Mouse (Mus musculus) embryo, embryonic 9.5 days (tissue): ENCODE data around the gene Hormad1.
"Not testable (repeated sequence)": the region's sequence is repeated elsewhere in the genome, so short reads cannot be mapped to it uniquely, and the experiment has no call there.

ENCODE experiments used
- DNase-seq: peaks from one replicate; pipeline ENCODE4 v3.0.0-alpha.2; 2017; ENCODE audit errors: extremely low spot score

Hormad1 gene

DNA sequence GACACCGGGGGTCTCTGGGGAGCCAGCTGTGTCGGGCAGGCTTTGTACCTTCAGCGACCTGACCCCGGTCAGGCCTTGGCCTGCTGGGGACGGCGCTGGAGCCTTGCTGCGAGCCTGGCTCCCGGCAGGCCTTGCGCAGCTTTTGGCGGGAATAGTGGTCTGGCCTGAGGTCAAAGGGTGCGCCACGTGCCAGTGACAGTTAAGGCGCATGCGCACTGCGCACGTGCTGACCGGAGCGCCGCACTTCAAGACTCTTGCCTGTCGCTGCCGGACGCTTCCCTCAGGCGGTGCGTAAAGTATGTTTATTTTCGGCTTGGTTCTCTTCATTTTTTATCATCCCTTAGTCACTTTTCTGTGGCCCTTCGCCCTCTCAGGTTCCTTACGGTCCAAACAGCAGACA is at the start of gene Hormad1:
Gene Hormad1 (plus strand): TSS at position 241 of the 400 bp plus-strand sequence.
- no peak for DNase-seq

- no peak for DNase-seq
Measured at GRCm38 (mm10) chr3:95511611-95512180, 47.8 kb upstream of the Hormad1 start.

GRCm38 (mm10) chr3:95516614-95517041 is 42.8 kb upstream of the Hormad1 start:
- no peak for DNase-seq

DNA sequence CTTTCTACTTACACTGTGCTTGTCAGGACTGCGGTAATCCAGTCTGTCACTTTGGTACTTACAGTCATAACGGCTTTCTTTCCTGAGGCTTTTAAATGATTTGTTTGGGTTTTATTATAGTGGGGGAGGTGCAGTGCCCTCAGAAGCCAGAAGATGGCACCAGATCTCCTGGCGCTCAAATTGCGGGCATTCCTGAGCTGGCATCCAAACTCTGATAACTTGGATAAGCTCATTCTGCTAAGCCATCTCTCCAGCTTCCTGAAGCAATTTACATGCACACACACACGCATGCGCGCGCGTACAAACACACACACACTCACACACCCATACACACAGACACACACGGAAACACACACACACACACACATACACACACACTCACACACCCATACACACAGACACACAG is 42.0 kb upstream of the Hormad1 start:
- peak; percentile 68 for DNase-seq

DNA sequence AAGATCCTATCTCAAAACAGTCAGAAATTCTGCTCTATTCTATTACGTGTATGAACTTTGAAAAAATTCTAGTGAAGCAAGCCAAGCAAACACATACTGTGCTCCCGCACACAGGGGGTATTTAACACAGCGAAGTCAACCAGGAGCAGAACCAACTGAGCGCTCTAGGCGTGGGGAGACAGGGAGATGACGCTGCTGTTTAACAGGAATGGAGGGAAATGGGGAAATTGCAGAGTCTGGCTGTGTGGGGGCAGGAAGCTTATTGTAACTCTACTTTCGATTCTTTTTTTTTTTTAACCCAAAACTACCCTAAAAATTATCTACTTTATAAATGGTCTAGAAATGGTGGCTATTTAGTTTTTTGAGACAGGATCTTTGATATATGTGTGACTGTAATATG is 40.6 kb upstream of the Hormad1 start:
- DNase-seq, result no peak

DNA sequence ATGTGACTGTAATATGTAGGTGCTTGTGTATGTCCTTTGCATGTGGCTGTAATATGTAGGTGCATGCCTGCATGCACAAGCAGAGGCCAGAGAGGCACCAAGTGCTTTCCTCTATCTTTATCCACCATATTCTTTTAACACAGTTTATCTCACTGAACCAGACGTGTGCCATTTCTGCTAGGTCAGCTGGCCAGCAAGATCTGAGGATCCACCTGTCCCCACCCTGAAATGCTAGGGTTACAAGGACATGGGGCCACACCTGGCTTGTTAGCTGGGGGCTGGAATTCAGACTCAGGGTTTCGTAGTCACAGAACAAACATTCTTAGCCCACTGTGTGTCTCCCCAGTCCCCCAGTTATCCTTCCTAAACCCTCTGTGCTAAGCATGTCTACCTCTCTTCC is 40.2 kb upstream of the Hormad1 start:
- no peak for DNase-seq

- no peak for DNase-seq
Measured at GRCm38 (mm10) chr3:95520100-95520499, 39.4 kb upstream of the Hormad1 start.

DNA sequence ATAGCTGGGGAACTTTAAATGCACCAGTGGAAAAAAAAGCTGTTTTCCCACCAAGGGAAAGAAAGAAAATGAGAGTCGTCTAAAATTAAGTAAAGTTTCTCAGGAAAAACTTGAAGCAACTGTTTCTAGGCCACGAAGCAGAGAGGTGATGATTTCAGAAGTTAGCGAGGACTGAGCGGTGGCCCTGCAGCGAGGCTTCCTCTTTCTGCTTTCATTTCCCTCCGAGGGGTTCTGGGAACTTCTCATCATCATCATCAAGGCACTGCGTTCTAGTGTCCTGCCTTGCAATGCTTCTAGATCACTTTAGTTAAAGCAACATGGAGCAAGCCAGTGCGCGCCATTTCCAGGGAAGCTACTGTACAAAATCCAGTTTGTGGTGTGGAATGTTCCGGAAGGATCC is 38.3 kb upstream of the Hormad1 start:
- no peak for DNase-seq

GRCm38 (mm10) chr3:95523662-95524061 is 35.8 kb upstream of the Hormad1 start:
- DNase-seq, result no peak

DNA sequence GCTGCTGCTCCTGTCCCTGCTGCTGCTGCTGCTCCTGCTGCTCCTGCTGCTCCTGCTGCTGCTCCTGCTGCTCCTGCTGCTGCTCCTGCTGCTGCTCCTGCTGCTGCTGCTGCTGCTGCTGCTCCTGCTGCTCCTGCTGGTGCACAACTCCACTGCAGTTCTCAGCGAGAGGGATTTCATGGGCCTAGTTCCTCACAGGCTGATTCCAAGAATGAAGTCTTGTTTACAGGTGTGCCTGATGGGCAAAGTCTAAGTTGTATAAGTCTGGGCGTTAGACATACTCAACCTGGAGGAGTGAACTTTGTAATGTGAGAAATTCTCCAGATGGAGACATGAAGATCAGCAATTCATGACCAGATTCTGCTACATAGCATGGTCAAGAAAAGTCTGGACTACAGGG is 34.8 kb upstream of the Hormad1 start:
- DNase-seq, result no peak

DNA sequence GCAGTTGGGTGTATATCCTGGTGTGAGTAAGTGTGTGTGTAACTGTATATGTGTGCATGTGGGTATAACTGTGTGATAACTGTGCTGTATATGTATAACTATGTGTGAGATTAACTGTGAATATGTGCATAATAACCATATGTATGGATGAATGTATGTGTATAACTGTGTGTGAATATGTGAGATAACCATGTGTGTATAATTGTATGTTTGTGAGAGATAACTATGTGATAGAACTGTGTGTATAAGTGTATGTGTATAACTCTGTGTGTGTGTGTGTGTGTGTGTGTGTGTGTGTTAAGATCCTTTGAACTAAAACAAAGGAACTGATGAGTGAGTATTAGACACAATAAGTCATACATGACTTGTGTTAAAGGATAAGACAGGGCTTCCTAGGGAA is 33.4 kb upstream of the Hormad1 start:
- no peak for DNase-seq

- DNase-seq, result no peak
Measured at GRCm38 (mm10) chr3:95526622-95527211, 32.8 kb upstream of the Hormad1 start, which contains the start of gene Ctss. Gene Ctss (plus strand): TSS chr3:95526786.

DNA sequence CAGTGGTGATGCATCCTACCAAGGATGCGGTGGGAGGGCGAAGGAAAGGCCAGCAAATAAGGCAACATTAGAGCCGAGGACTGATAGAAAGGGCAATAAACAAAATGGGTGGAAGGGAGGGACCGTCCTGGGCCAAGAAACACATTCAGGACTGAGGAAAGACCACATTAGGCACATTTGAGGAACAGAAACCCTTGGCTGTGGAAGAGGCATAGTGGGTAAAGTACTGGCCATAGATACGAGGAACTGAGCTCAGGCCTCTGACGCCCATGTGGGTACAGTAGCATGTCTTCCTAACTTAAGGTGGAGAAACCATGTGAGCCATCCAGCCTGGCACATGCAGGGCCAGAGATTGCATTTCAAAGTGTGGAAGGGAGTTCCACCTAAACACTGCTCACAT is 29.7 kb upstream of the Hormad1 start:
- no peak for DNase-seq

GRCm38 (mm10) chr3:95531025-95531424 is 28.5 kb upstream of the Hormad1 start:
- DNase-seq, result no peak

- no peak for DNase-seq
Measured at GRCm38 (mm10) chr3:95533364-95533763, 26.1 kb upstream of the Hormad1 start.

GRCm38 (mm10) chr3:95534927-95535326 is 24.6 kb upstream of the Hormad1 start:
- DNase-seq, result no peak

DNA sequence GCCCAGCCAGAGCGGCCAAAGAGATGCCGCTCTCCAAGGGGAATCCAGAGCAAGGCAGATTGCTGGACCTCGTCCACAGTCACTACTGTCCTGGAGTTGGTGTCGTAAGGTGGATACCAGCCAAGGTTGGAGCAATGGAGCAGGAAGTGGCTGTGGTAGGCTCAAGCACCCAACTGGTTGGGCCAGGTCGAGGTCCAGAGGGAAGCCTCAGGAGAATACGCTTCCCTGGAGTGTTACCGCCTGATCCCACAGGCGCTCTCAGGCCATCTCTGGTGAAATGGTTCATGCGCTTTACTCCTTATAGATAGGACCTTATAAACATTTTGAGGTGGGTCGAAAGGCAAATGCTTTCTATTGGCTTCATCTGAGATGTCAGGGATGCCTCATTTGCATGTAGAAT is 20.5 kb upstream of the Hormad1 start:
- no peak for DNase-seq

- DNase-seq, result no peak
Measured at GRCm38 (mm10) chr3:95539837-95540236, 19.6 kb upstream of the Hormad1 start.

- not testable (repeated sequence) for DNase-seq
Measured at GRCm38 (mm10) chr3:95541186-95541585, 18.3 kb upstream of the Hormad1 start.

GRCm38 (mm10) chr3:95542171-95542570 is 17.3 kb upstream of the Hormad1 start:
- no peak for DNase-seq

DNA sequence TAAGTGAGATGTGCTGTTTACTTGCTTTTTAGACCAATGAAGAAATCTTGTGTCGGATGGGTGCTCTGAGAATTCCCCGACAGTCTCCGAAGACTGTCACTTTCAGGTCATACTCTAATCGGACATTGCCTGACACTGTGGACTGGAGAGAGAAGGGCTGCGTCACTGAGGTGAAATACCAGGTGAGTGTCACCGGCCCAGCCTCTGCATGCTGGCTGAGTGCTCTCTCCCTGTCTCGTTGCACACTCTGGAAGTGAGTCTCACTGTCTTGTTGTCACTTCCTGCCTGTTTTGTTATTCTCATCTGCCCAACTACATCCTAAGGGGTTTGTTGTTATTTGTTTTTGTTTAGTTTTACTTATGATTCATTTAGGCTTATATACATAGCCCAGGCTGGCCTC is 16.5 kb upstream of the Hormad1 start:
- no peak for DNase-seq

GRCm38 (mm10) chr3:95550176-95550575 is 9.3 kb upstream of the Hormad1 start:
- no peak for DNase-seq

- DNase-seq, result no peak
Measured at GRCm38 (mm10) chr3:95553986-95554385, 5.5 kb upstream of the Hormad1 start.

GRCm38 (mm10) chr3:95560738-95561137 is 1.3 kb downstream of the Hormad1 start:
- DNase-seq, result no peak
